Mouse (Mus musculus): ENCODE data around the gene Cchcr1.

GRCm38 (mm10) chr17:35532360-35532759 is 15.5 kb downstream of the Cchcr1 start:
- TF ChIP-seq CTCF (IDR thresholded peaks at IDR 0.05; ENCODE audit: low read depth, low read length) (no peak), POLR2AphosphoS5 (IDR thresholded peaks at IDR 0.05; ENCODE audit: insufficient replicate concordance, low read depth, low read length) (no peak)
